Mouse (Mus musculus) intestine, embryonic 14.5 days (tissue): ENCODE data around the gene Tln1. TPM values are rescaled to one million over a fixed set of nuclear protein-coding genes. Genes with fewer than 3 reads are reported as not detected.

Experiments
- polyA plus RNA-seq: library from polyadenylated mRNA; unstranded; fragments of >200 nt; fragmentation: Nextera tagmentation; extraction: Ambion mirVana; gene quantifications from 2 replicates; pipeline ENCODE4 v1.2.1, GENCODE M21; 2014

Tln1 gene
- polyA plus RNA-seq, 1 experiment from 2014 or later: 69.8 TPM

Other genes starting within 250 kb of the Tln1 start
- gene Rusc2, start 180.7 kb downstream of the Tln1 start, polyA plus RNA-seq: 11.2 and 11.7 TPM in 2 replicates
- 0.18 TPM in 1 of 2 replicates, not detected in the other for gene Fam166b, start 133.6 kb downstream of the Tln1 start, polyA plus RNA-seq
- gene Tesk1, start 120.8 kb downstream of the Tln1 start, polyA plus RNA-seq: 8.6 and 9.5 TPM in 2 replicates
- 4.2 and 4.8 TPM in 2 replicates for gene Cd72, start 108.1 kb downstream of the Tln1 start, polyA plus RNA-seq
- not detected in 2 replicates for gene Sit1, start 79.0 kb downstream of the Tln1 start, polyA plus RNA-seq
- 109 and 128 TPM in 2 replicates for gene Ccdc107, start 69.8 kb downstream of the Tln1 start, polyA plus RNA-seq
- gene Arhgef39, start 63.0 kb downstream of the Tln1 start, polyA plus RNA-seq: 42.5 and 47.6 TPM in 2 replicates
- gene Car9, start 55.7 kb downstream of the Tln1 start, polyA plus RNA-seq: 4.0 and 9.4 TPM in 2 replicates
- 516 and 574 TPM in 2 replicates for gene Tpm2, start 38.9 kb downstream of the Tln1 start, polyA plus RNA-seq
- 64.8 and 68.6 TPM in 2 replicates for gene Creb3, start 359 bp downstream of the Tln1 start, polyA plus RNA-seq
- 25.4 and 29.7 TPM in 2 replicates for gene Rgp1, start 16.0 kb upstream of the Tln1 start, polyA plus RNA-seq
- 13.2 and 15.5 TPM in 2 replicates for gene Gba2, start 16.2 kb upstream of the Tln1 start, polyA plus RNA-seq
- gene Msmp, start 21.8 kb upstream of the Tln1 start, polyA plus RNA-seq: 0.49 and 1.3 TPM in 2 replicates
- 11.1 and 12.1 TPM in 2 replicates for gene Npr2, start 69.2 kb upstream of the Tln1 start, polyA plus RNA-seq
- gene Spag8, start 90.9 kb upstream of the Tln1 start, polyA plus RNA-seq: 0.74 and 1.2 TPM in 2 replicates
- gene Hint2, start 93.8 kb upstream of the Tln1 start, polyA plus RNA-seq: 113 and 115 TPM in 2 replicates
- gene Tmem8b, start 106.3 kb upstream of the Tln1 start, polyA plus RNA-seq: 4.2 TPM in 2 replicates
- 2.9 and 3.9 TPM in 2 replicates for gene Fam221b, start 106.5 kb upstream of the Tln1 start, polyA plus RNA-seq
- not detected in 2 replicates for gene Olfr70, start 138.1 kb upstream of the Tln1 start, polyA plus RNA-seq
- gene Olfr71, start 147.6 kb upstream of the Tln1 start, polyA plus RNA-seq: not detected in 2 replicates
- gene Hrct1, start 164.5 kb upstream of the Tln1 start, polyA plus RNA-seq: 0.61 and 0.85 TPM in 2 replicates
- gene Spaar, start 167.3 kb upstream of the Tln1 start, polyA plus RNA-seq: 0.04 TPM in 1 of 2 replicates, not detected in the other
- not detected in 2 replicates for gene Olfr159, start 208.3 kb upstream of the Tln1 start, polyA plus RNA-seq